Mouse (Mus musculus) regulatory T cell (primary cell): ENCODE measurements around the gene Dpysl5.

Experiments used
- in situ Hi-C: fragments of 300-600 bp; cut with MboI, MseI; formaldehyde crosslinking; loops from one replicate; pipeline ENCODE4 v1.15.1; 2025; ENCODE audit warnings: high pct_unique_total_duplicates

Gene Dpysl5

GRCm38 (mm10) chr5:30755215-30755614 is 43.9 kb downstream of the Dpysl5 start:
- in situ Hi-C loops, result no loop called here

- in situ Hi-C loops, result no loop called here
These were observed 51.6 kb downstream of the Dpysl5 start for GRCm38 (mm10) chr5:30762815-30763510.

GRCm38 (mm10) chr5:30763511-30763830 is 52.1 kb downstream of the Dpysl5 start:
- in situ Hi-C loops, result no loop called here

- in situ Hi-C loops, result no loop called here
These were observed 54.4 kb downstream of the Dpysl5 start for GRCm38 (mm10) chr5:30765596-30766370.

- in situ Hi-C loops, result no loop called here
These were observed 56.7 kb downstream of the Dpysl5 start for GRCm38 (mm10) chr5:30768082-30768481.

- in situ Hi-C loops, result no loop called here
These were observed 57.2 kb downstream of the Dpysl5 start for GRCm38 (mm10) chr5:30768598-30768997.

- in situ Hi-C loops, result no loop called here
These were observed 57.7 kb downstream of the Dpysl5 start for GRCm38 (mm10) chr5:30769075-30769474.

GRCm38 (mm10) chr5:30774601-30775371 is 63.4 kb downstream of the Dpysl5 start:
- in situ Hi-C loops, result loop anchor here (5.0 kb wide), 1 partner anchor 67 kb away; no protein-coding TSS in a partner anchor

- in situ Hi-C loops, result no loop called here
These were observed 69.3 kb downstream of the Dpysl5 start for GRCm38 (mm10) chr5:30780699-30781098.

GRCm38 (mm10) chr5:30781147-30781546 is 69.8 kb downstream of the Dpysl5 start:
- in situ Hi-C loops, result no loop called here

GRCm38 (mm10) chr5:30787381-30787780 is 76.0 kb downstream of the Dpysl5 start:
- in situ Hi-C loops, result no loop called here

GRCm38 (mm10) chr5:30790047-30790446 is 78.7 kb downstream of the Dpysl5 start:
- in situ Hi-C loops, result no loop called here

GRCm38 (mm10) chr5:30796125-30796524 is 84.8 kb downstream of the Dpysl5 start:
- in situ Hi-C loops, result loop anchor here (5.0 kb wide), 2 partner anchors 84 to 206 kb away; partner anchors contain the start of gene Dpysl5

GRCm38 (mm10) chr5:30797482-30797881 is 86.1 kb downstream of the Dpysl5 start:
- in situ Hi-C loops, result loop anchor here (5.0 kb wide), 2 partner anchors 85 to 205 kb away; partner anchors contain the start of gene Dpysl5

- in situ Hi-C loops, result loop anchor here (5.0 kb wide), 2 partner anchors 86 to 204 kb away; partner anchors contain the start of gene Dpysl5
These were observed 86.6 kb downstream of the Dpysl5 start for GRCm38 (mm10) chr5:30797982-30798381.

GRCm38 (mm10) chr5:30798965-30799364 is 87.6 kb downstream of the Dpysl5 start:
- in situ Hi-C loops, result loop anchor here (5.0 kb wide), 2 partner anchors 87 to 203 kb away; partner anchors contain the start of gene Dpysl5

- in situ Hi-C loops, result no loop called here
These were observed 91.5 kb downstream of the Dpysl5 start for GRCm38 (mm10) chr5:30802724-30803467.

- in situ Hi-C loops, result no loop called here
These were observed 94.7 kb downstream of the Dpysl5 start for GRCm38 (mm10) chr5:30806106-30806505.

GRCm38 (mm10) chr5:30814424-30815119 is 103.2 kb downstream of the Dpysl5 start, which contains the start of gene Mapre3:
TSS of gene Mapre3 (plus strand) at chr5:30814641.
- in situ Hi-C loops, result loop anchor here (5.0 kb wide), 1 partner anchor 53 kb away; the partner anchor contains the start of gene Tmem214

- in situ Hi-C loops, result no loop called here
These were observed 103.7 kb downstream of the Dpysl5 start for GRCm38 (mm10) chr5:30815120-30815465.
